Mouse (Mus musculus): ENCODE data around the gene Poldip3. TPM values are rescaled to one million over a fixed set of nuclear protein-coding genes. Genes with fewer than 3 reads are reported as not detected.

The Poldip3 gene
- polyA plus RNA-seq (2016; fragmentation: Nextera tagmentation; extraction: Ambion mirVana) = 89.1 and 90.7 TPM in 2 replicates

- H3K27me3 ChIP-seq (replicated peaks) = no peaks in the 10 kb centered on the region
- H3K4me1 ChIP-seq (replicated peaks) = peaks cover 8% of the 10 kb centered on the region
- peak; percentile 95 for ATAC-seq (ENCODE audit: insufficient number of reproducible peaks, low FRiP score)
- peak within 1 kb of the TSS; percentile 85 for H3K9ac ChIP-seq
- H3K36me3 ChIP-seq = peaks cover 38% of the 10 kb centered on the region
- peak within 1 kb of the TSS; percentile 93 for H3K4me2 ChIP-seq
- H3K4me3 ChIP-seq = peak within 1 kb of the TSS; percentile 65
- H3K9me3 ChIP-seq (replicated peaks) = no peaks in the 10 kb centered on the region
- under 1% methylated on average over 56 of the region's 56 CpGs for WGBS
- peak within 1 kb of the TSS; percentile 94 for H3K27ac ChIP-seq (ENCODE audit: poor library complexity, severe bottlenecking)
Measured at GRCm38 (mm10) chr15:83149196-83150072, at the start of gene Poldip3. Gene Poldip3 (minus strand): TSS chr15:83149384.

- no peaks in the 10 kb centered on the region for H3K36me3 ChIP-seq
- no peaks in the 10 kb centered on the region for H3K27me3 ChIP-seq (replicated peaks)
- no peak overlapping the region for H3K4me2 ChIP-seq
- no peak overlapping the region for H3K27ac ChIP-seq (ENCODE audit: poor library complexity, severe bottlenecking)
- WGBS = 86% methylated on average over 4 of the region's 4 CpGs
- H3K4me3 ChIP-seq = no peak overlapping the region
- H3K9me3 ChIP-seq (replicated peaks) = 0 out of 2 replicates have a peak, but pooled peaks cover 4% of the 10 kb centered on the region
- no peaks in the 10 kb centered on the region for H3K4me1 ChIP-seq (replicated peaks)
- no peak for ATAC-seq (ENCODE audit: insufficient number of reproducible peaks, low FRiP score)
- H3K9ac ChIP-seq = no peak overlapping the region
Measured at GRCm38 (mm10) chr15:83193413-83193812, 44.2 kb upstream of the Poldip3 start.

GRCm38 (mm10) chr15:83182351-83182750 is 33.2 kb upstream of the Poldip3 start:
- 68% methylated on average over 5 of the region's 5 CpGs for WGBS
- no peaks in the 10 kb centered on the region for H3K36me3 ChIP-seq
- H3K27me3 ChIP-seq (replicated peaks) = 0 out of 2 replicates have a peak, but pooled peaks cover 7% of the 10 kb centered on the region
- peaks cover 5% of the 10 kb centered on the region; the same call in 1 of the 2 replicates for H3K4me1 ChIP-seq (replicated peaks)
- no peaks in the 10 kb centered on the region for H3K9me3 ChIP-seq (replicated peaks)
- ATAC-seq (ENCODE audit: insufficient number of reproducible peaks, low FRiP score) = no peak
- H3K4me3 ChIP-seq = no peak overlapping the region
- no peak overlapping the region for H3K9ac ChIP-seq
- H3K27ac ChIP-seq (ENCODE audit: poor library complexity, severe bottlenecking) = no peak overlapping the region
- H3K4me2 ChIP-seq = no peak overlapping the region

GRCm38 (mm10) chr15:83181800-83182330 is 32.7 kb upstream of the Poldip3 start:
- peaks cover 5% of the 10 kb centered on the region; the same call in 1 of the 2 replicates for H3K4me1 ChIP-seq (replicated peaks)
- H3K4me2 ChIP-seq = no peak overlapping the region
- no peak overlapping the region for H3K9ac ChIP-seq
- 43% methylated on average over 4 of the region's 4 CpGs for WGBS
- no peak overlapping the region for H3K27ac ChIP-seq (ENCODE audit: poor library complexity, severe bottlenecking)
- H3K4me3 ChIP-seq = no peak overlapping the region
- no peaks in the 10 kb centered on the region for H3K36me3 ChIP-seq
- ATAC-seq (ENCODE audit: insufficient number of reproducible peaks, low FRiP score) = no peak
- 0 out of 2 replicates have a peak, but pooled peaks cover 7% of the 10 kb centered on the region for H3K27me3 ChIP-seq (replicated peaks)
- no peaks in the 10 kb centered on the region for H3K9me3 ChIP-seq (replicated peaks)

- no peaks in the 10 kb centered on the region for H3K9me3 ChIP-seq (replicated peaks)
- 90% methylated on average over 6 of the region's 6 CpGs for WGBS
- H3K36me3 ChIP-seq = no peaks in the 10 kb centered on the region
- ATAC-seq (ENCODE audit: insufficient number of reproducible peaks, low FRiP score) = no peak
- H3K4me1 ChIP-seq (replicated peaks) = peaks cover 5% of the 10 kb centered on the region; the same call in 1 of the 2 replicates
- H3K4me2 ChIP-seq = no peak overlapping the region
- no peak overlapping the region for H3K27ac ChIP-seq (ENCODE audit: poor library complexity, severe bottlenecking)
- 0 out of 2 replicates have a peak, but pooled peaks cover 7% of the 10 kb centered on the region for H3K27me3 ChIP-seq (replicated peaks)
- no peak overlapping the region for H3K9ac ChIP-seq
- H3K4me3 ChIP-seq = no peak overlapping the region
Measured at GRCm38 (mm10) chr15:83180004-83180403, 30.8 kb upstream of the Poldip3 start.

- H3K9ac ChIP-seq = no peak overlapping the region
- H3K36me3 ChIP-seq = no peaks in the 10 kb centered on the region
- 73% methylated on average over 4 of the region's 4 CpGs for WGBS
- no peaks in the 10 kb centered on the region for H3K9me3 ChIP-seq (replicated peaks)
- no peak overlapping the region for H3K4me3 ChIP-seq
- no peak overlapping the region for H3K27ac ChIP-seq (ENCODE audit: poor library complexity, severe bottlenecking)
- H3K4me1 ChIP-seq (replicated peaks) = peaks cover 7% of the 10 kb centered on the region
- no peaks in the 10 kb centered on the region for H3K27me3 ChIP-seq (replicated peaks)
- no peak overlapping the region for H3K4me2 ChIP-seq
- no peak for ATAC-seq (ENCODE audit: insufficient number of reproducible peaks, low FRiP score)
Measured at GRCm38 (mm10) chr15:83176653-83177052, 27.5 kb upstream of the Poldip3 start.

- Histone ChIP-seq H3K36me3 (no peaks in the 10 kb centered on the region), H3K4me2 (no peak overlapping the region), H3K4me3 (no peak overlapping the region), H3K9ac (no peak overlapping the region), H3K4me1 (replicated peaks) (peaks cover 30% of the 10 kb centered on the region), H3K9me3 (replicated peaks) (no peaks in the 10 kb centered on the region), H3K27me3 (replicated peaks) (no peaks in the 10 kb centered on the region), H3K27ac (ENCODE audit: poor library complexity, severe bottlenecking) (no peak overlapping the region)
- 70% methylated on average over 14 of the region's 14 CpGs for WGBS
- no peak for ATAC-seq (ENCODE audit: insufficient number of reproducible peaks, low FRiP score)
Measured at GRCm38 (mm10) chr15:83173914-83174884, 25.0 kb upstream of the Poldip3 start.

- ATAC-seq (ENCODE audit: insufficient number of reproducible peaks, low FRiP score) = peak; percentile 43
- no peaks in the 10 kb centered on the region for H3K36me3 ChIP-seq
- H3K4me3 ChIP-seq = peak within 1 kb of the TSS; percentile 92
Measured at GRCm38 (mm10) chr15:83172492-83173429, 23.6 kb upstream of the Poldip3 start, which contains the start of gene Cyb5r3. Gene Cyb5r3 (minus strand): TSS chr15:83172592.

GRCm38 (mm10) chr15:83171712-83172481 is 22.7 kb upstream of the Poldip3 start:
- ATAC-seq (ENCODE audit: insufficient number of reproducible peaks, low FRiP score) = peak; percentile 96

More at GRCm38 (mm10) chr15:83172492-83173429, 23.6 kb upstream of the Poldip3 start, which contains the start of gene Cyb5r3:
- peaks cover 35% of the 10 kb centered on the region for H3K4me1 ChIP-seq (replicated peaks)
- H3K9ac ChIP-seq = peak within 1 kb of the TSS; percentile 93
- H3K4me2 ChIP-seq = peak within 1 kb of the TSS; percentile 94
- H3K27me3 ChIP-seq (replicated peaks) = no peaks in the 10 kb centered on the region
- peak within 1 kb of the TSS; percentile 77 for H3K27ac ChIP-seq (ENCODE audit: poor library complexity, severe bottlenecking)
- 30% methylated on average over 28 of the region's 28 CpGs for WGBS
- H3K9me3 ChIP-seq (replicated peaks) = no peaks in the 10 kb centered on the region

More at GRCm38 (mm10) chr15:83171712-83172481, 22.7 kb upstream of the Poldip3 start:
- Histone ChIP-seq H3K27ac (ENCODE audit: poor library complexity, severe bottlenecking) (peak overlapping the region; percentile 77), H3K36me3 (no peaks in the 10 kb centered on the region), H3K9me3 (replicated peaks) (no peaks in the 10 kb centered on the region), H3K4me3 (peak overlapping the region; percentile 92), H3K4me1 (replicated peaks) (peaks cover 39% of the 10 kb centered on the region), H3K4me2 (peak overlapping the region; percentile 94), H3K9ac (peak overlapping the region; percentile 93), H3K27me3 (replicated peaks) (no peaks in the 10 kb centered on the region)
- under 1% methylated on average over 67 of the region's 67 CpGs for WGBS
